Mouse (Mus musculus): ENCODE measurements at regions not wholly inside any gene's neighbourhood (a gene's known extent, or its start where the extent isn't known, plus 50 kb on each side); places are given as distances from the start of the nearest gene placed in this dataset.

DNA sequence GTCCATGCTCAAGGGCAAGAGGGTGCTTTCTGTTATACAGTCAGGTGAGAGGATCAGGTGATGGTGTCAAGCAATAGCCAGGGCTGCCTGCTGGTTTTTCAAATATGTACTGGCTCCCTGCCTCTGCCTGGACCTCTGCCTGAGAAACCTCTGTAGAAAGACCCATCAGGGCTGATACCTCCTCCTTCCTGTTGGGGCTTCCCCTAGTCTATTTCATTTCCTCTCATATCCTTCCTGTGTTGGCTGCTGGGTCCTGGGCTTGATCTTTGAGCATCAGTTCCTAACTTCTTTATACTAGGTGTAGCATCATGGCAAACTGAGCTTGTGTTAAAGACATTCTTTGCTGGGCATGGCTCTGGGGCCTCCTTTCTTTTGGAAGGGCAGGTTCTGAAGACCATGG lies 89.5 kb downstream of the Tmem38b start:
- H3K4me1 ChIP-seq = no peaks in the 10 kb centered on the region
- H3K4me3 ChIP-seq = no peak overlapping the region
- H3K4me2 ChIP-seq (replicated peaks) = no peak overlapping the region
- H3K9me3 ChIP-seq = no peaks in the 10 kb centered on the region
- H3K27me3 ChIP-seq = no peaks in the 10 kb centered on the region
- no peak overlapping the region for H3K9ac ChIP-seq
- H3K36me3 ChIP-seq = no peaks in the 10 kb centered on the region
- ATAC-seq (ENCODE audit: low FRiP score, low read depth) = no peak
- H3K27ac ChIP-seq = no peak overlapping the region

DNA sequence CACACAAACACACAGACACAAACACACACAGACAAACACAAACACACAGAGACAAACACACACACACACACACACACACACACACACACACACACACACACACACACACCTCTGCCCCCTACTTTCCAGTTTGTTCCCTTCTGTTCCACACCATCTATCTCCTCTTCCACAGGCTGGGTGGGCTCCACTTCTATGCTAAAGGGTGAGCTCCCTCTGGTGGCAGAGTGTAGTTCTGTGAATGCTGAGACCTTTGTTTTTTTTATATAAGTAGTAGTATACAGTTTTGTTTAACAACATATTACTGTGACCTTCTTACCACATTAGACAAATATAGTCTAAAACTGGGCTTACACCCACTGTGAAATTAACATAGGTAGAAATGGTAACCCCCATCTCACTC lies 93.3 kb downstream of the Tmem38b start:
- no peaks in the 10 kb centered on the region for H3K36me3 ChIP-seq
- ATAC-seq (ENCODE audit: low FRiP score, low read depth) = no peak

DNA sequence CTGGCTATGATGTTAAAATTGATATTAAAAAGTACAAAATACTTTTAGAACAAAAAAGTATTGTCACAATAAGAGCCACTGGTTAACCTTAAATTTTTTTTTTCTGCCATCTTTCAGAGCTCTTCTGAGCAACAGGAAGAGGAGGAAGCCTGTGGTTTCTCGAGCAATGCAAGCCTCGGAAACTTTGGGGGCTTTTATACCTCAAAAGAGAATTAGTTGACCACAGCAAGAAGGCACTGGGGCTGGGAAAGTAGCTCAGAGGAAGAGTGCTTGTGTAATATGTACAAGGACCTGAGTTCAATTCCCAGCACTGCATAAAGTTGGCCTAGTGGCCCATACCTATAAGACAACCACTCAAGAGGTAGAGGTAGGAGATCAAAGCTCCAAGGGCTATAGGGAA lies 94.7 kb downstream of the Tmem38b start:
- ATAC-seq (ENCODE audit: low FRiP score, low read depth) = no peak
- Histone ChIP-seq H3K4me1 (no peaks in the 10 kb centered on the region), H3K4me2 (replicated peaks) (no peak overlapping the region), H3K9ac (no peak overlapping the region), H3K4me3 (no peak overlapping the region), H3K27ac (no peak overlapping the region), H3K36me3 (no peaks in the 10 kb centered on the region), H3K27me3 (no peaks in the 10 kb centered on the region), H3K9me3 (no peaks in the 10 kb centered on the region)
- WGBS = 57% methylated on average over 2 of the region's 2 CpGs

More for the DNA sequence above, 93.3 kb downstream of the Tmem38b start:
- Histone ChIP-seq H3K27me3 (no peaks in the 10 kb centered on the region), H3K27ac (no peak overlapping the region), H3K4me1 (no peaks in the 10 kb centered on the region), H3K9me3 (no peaks in the 10 kb centered on the region), H3K4me3 (no peak overlapping the region), H3K9ac (no peak overlapping the region), H3K4me2 (replicated peaks) (no peak overlapping the region)

DNA sequence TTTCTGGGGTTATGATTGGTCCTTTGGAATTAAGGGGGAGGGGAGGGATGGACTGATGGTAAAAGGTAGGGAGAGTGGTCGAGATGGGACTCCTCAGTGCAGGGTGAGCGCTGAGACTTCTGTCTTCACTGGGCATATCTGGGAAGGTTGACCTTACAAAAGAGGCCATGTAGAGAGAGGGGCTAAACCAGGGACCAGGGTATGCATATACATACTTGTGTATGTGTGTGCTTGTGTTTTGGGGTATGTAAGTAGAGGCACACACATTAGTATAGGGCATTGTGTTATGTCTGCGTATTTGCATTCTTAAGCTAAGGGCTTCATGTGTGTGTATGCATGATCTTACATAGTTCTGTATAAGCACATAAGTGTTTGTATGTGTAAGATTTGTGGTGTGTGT lies 105.2 kb downstream of the Tmem38b start:
- ATAC-seq (ENCODE audit: low FRiP score, low read depth) = 0 out of 2 replicates have a peak, but pooled peaks have one; percentile 11
- Histone ChIP-seq H3K27me3 (no peaks in the 10 kb centered on the region; the same call in 1 of the 2 replicates), H3K27ac (no peak overlapping the region), H3K9ac (no peak overlapping the region), H3K9me3 (no peaks in the 10 kb centered on the region), H3K36me3 (no peaks in the 10 kb centered on the region), H3K4me1 (peaks cover 9% of the 10 kb centered on the region), H3K4me3 (no peak overlapping the region), H3K4me2 (replicated peaks) (no peak overlapping the region)
- 90% methylated on average over 3 of the region's 3 CpGs for WGBS

DNA sequence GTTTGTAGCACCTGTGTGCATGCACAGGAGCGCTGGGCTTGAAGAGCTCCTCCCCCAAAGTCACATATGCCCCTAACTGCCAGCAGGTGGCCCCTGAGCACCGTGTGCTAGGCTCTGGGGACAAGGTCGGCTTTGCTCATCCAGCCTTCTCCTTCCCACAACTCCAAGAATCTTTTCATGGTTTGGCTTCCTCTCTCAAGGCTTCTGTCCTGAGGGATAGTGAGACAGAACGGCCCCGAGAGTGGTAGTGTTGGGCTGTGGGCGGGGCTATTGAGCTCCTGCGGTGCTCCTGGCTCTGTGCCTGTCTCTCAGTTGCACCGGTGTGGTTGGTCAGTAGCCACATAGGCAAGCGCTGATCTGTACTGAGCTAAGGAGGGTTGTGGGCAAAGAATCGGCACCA lies 105.7 kb downstream of the Tmem38b start:
- Histone ChIP-seq H3K9me3 (no peaks in the 10 kb centered on the region), H3K4me3 (peak overlapping the region; percentile 34), H3K36me3 (no peaks in the 10 kb centered on the region), H3K4me2 (replicated peaks) (peak overlapping the region; percentile 60), H3K27ac (no peak overlapping the region), H3K4me1 (peaks cover 6% of the 10 kb centered on the region), H3K27me3 (no peaks in the 10 kb centered on the region; the same call in 1 of the 2 replicates), H3K9ac (peak overlapping the region; percentile 59; the same call in 1 of the 2 replicates)
- 13% methylated on average over 10 of the region's 10 CpGs for WGBS
- ATAC-seq (ENCODE audit: low FRiP score, low read depth) = peak; percentile 61

DNA sequence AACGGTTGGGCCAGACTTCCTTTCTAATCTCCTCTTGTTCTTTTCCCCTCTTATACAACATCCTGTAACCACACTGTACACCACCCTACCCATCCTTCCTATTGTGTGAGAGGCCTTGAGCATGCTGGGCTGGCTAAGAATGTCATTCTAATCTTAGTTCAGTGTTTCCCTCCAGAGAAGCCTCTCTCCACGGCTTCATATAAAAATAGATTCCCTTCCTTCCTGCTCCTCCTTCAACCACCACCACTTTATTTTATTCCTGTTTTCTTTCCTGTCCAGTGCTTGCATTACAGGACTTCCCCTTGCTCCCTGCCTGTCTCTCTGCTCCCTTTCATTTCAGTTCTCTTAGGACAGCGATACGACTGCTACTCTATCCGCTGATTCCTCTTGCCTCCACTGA lies 109.5 kb downstream of the Tmem38b start:
- Histone ChIP-seq H3K27me3 (no peaks in the 10 kb centered on the region), H3K9ac (no peak overlapping the region), H3K4me3 (no peak overlapping the region), H3K36me3 (no peaks in the 10 kb centered on the region), H3K9me3 (no peaks in the 10 kb centered on the region), H3K4me2 (replicated peaks) (no peak overlapping the region), H3K27ac (no peak overlapping the region), H3K4me1 (peaks cover 6% of the 10 kb centered on the region)
- WGBS = 71% methylated on average over 5 of the region's 5 CpGs
- ATAC-seq (ENCODE audit: low FRiP score, low read depth) = no peak

DNA sequence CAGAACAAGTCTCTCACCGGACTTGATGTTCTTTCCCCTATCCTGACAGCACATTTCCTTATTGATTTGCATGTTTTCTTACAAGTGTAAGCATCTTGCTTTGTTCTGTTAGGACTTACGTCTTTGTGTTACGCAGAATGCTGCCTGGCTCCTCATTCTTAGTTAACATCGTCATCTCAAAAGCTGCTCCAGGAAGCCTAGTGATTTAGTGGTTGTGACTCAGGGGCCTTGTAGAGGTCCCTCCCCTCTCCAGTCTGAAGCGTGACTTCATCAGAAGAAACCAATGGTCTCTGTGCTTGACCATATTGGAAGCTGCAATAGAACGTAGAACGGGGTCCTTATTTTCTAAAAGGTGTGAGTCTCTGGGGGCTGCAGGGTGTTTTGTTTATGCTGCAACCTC lies 122.9 kb downstream of the Tmem38b start:
- no peak for ATAC-seq (ENCODE audit: low FRiP score, low read depth)
- no peak overlapping the region for H3K27ac ChIP-seq
- H3K36me3 ChIP-seq = no peaks in the 10 kb centered on the region
- no peak overlapping the region for H3K4me3 ChIP-seq
- 84% methylated on average over 7 of the region's 7 CpGs for WGBS
- H3K4me1 ChIP-seq = peaks cover 12% of the 10 kb centered on the region
- no peaks in the 10 kb centered on the region for H3K9me3 ChIP-seq
- H3K4me2 ChIP-seq (replicated peaks) = no peak overlapping the region
- no peaks in the 10 kb centered on the region for H3K27me3 ChIP-seq
- H3K9ac ChIP-seq = no peak overlapping the region

DNA sequence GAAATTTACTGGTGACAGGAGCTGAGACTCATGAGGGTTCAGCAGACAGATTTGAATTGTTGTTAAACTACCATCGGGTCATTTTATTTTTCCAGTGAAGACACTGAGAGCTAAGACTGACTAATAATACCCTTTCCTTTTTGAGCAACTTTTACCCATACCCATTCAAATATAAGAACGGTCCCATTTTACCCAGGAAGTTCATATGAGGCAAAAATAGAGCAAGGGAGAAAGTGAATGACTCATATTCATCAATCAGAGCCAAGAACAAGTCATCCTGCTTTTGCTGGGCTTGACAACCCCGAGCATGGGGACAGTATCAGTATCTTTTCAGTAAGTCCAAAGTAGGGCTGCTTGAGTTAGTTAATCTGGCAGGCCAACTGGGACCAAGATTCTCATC lies 123.3 kb downstream of the Tmem38b start:
- Histone ChIP-seq H3K4me3 (no peak overlapping the region), H3K27ac (no peak overlapping the region), H3K9ac (no peak overlapping the region), H3K4me2 (replicated peaks) (no peak overlapping the region), H3K27me3 (no peaks in the 10 kb centered on the region), H3K36me3 (no peaks in the 10 kb centered on the region), H3K9me3 (no peaks in the 10 kb centered on the region), H3K4me1 (peaks cover 12% of the 10 kb centered on the region)
- 89% methylated on average over 3 of the region's 3 CpGs for WGBS
- no peak for ATAC-seq (ENCODE audit: low FRiP score, low read depth)

DNA sequence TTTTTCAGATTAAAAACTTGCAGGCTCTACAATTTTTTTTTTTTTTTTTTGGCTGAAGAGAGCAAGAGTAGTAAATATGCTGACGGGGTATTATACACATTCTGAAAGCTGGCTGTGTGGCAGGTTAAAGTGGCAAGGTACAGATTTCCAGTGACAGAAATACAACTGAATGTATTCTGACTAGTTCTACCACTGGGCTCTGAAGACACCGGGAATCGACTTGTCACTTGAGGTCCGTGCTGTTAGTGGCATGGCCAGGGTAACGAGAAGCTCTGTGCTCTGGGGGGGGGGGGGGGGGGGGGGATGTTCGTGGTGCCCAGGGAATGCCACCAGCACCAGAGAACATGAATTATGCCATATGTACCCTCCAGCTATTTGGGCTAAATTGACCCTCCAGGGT lies 124.7 kb downstream of the Tmem38b start:
- Histone ChIP-seq H3K36me3 (no peaks in the 10 kb centered on the region), H3K9ac (no peak overlapping the region), H3K27me3 (no peaks in the 10 kb centered on the region), H3K27ac (no peak overlapping the region), H3K9me3 (no peaks in the 10 kb centered on the region), H3K4me2 (replicated peaks) (no peak overlapping the region), H3K4me1 (peaks cover 12% of the 10 kb centered on the region), H3K4me3 (no peak overlapping the region)
- WGBS = 72% methylated on average over 6 of the region's 6 CpGs
- ATAC-seq (ENCODE audit: low FRiP score, low read depth) = no peak

DNA sequence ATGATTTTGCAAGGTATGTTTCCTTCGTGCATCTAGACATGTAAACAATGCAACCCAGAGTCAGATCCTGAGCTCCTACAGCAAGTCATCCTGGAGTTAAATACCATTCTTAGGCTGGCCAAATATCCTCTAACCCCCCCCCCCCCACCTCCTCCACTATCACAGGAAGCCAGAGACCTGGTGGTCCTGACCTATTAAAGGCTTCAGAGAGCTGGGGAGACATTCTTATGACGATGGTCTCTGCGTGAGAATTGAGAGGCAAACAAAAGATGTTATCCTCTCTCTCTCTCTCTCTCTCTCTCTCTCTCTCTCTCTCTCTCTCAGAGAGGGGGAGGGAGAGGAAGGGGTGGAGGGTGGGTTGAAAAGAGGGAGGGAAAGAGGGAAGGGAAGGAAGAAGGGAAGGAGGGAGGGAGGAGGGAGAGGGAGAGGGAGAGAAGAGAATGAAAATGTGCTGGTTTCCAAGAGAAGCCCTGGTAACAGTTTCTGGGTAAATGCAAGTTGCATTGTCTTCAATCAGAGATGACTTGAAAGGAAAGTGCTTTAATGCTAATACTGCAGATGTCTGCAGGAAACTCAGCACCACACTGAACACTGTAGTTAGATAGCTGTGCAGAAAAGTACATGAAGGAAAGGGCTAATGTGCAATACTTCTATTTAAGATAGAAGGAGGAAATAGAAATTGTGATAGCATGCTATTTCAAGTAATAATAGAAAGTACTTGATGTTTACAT lies 125.3 kb downstream of the Tmem38b start:
- WGBS = 31% methylated on average over 3 of the region's 3 CpGs
- no peaks in the 10 kb centered on the region for H3K27me3 ChIP-seq

DNA sequence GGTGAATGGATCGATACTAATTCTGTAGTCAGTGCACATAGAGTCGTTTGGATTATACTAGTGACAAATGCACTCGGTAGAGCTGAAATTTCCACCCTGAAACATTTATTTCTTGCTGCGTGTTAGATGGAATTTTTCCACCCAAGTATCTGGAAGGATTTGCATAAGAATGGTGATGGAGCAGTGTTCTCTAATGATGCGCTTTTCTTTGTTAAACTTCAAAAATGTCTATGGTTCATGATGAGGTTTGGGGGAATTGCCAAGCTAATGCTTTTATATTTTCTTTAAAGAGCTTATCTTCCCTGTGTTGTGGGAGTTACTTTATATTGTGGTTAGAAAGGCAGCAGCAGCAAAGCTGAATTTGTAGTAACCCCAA lies 125.9 kb downstream of the Tmem38b start:
- H3K27ac ChIP-seq = no peak overlapping the region
- H3K36me3 ChIP-seq = no peaks in the 10 kb centered on the region
- ATAC-seq (ENCODE audit: low FRiP score, low read depth) = no peak
- no peak overlapping the region for H3K4me2 ChIP-seq (replicated peaks)
- no peak overlapping the region for H3K9ac ChIP-seq
- H3K27me3 ChIP-seq = no peaks in the 10 kb centered on the region
- H3K4me1 ChIP-seq = peaks cover 12% of the 10 kb centered on the region
- no peaks in the 10 kb centered on the region for H3K9me3 ChIP-seq
- no peak overlapping the region for H3K4me3 ChIP-seq
- 80% methylated on average over 5 of the region's 5 CpGs for WGBS

More for the DNA sequence above, 125.3 kb downstream of the Tmem38b start:
- Histone ChIP-seq H3K4me1 (peaks cover 12% of the 10 kb centered on the region), H3K27ac (no peak overlapping the region), H3K9ac (no peak overlapping the region), H3K4me3 (no peak overlapping the region), H3K36me3 (no peaks in the 10 kb centered on the region), H3K4me2 (replicated peaks) (no peak overlapping the region), H3K9me3 (no peaks in the 10 kb centered on the region)
- no peak for ATAC-seq (ENCODE audit: low FRiP score, low read depth)

DNA sequence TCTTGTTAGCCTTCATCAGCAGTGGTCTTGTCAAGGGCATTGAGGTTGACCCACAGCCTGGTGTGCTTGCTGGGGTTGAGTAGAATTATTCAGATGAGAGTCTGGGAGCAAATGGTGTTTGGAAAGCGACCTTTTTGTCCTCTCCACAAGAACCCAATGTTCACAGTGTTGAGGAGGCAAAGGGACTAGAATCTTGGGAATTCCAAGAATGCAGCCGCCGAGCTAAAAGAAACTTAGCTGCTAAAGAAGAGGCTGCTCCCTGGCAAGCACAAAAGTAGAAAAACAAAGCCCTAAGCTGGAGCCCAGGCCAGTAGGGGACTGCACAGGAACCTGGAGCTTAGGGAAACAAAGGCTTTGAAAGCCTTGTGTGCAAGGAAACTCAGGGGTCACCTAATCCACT lies 126.4 kb downstream of the Tmem38b start:
- WGBS = 14% methylated on average over 3 of the region's 3 CpGs
- Histone ChIP-seq H3K4me3 (no peak overlapping the region), H3K4me1 (peaks cover 12% of the 10 kb centered on the region), H3K36me3 (no peaks in the 10 kb centered on the region), H3K27me3 (no peaks in the 10 kb centered on the region), H3K4me2 (replicated peaks) (no peak overlapping the region), H3K9me3 (no peaks in the 10 kb centered on the region), H3K9ac (no peak overlapping the region), H3K27ac (no peak overlapping the region)
- ATAC-seq (ENCODE audit: low FRiP score, low read depth) = no peak

DNA sequence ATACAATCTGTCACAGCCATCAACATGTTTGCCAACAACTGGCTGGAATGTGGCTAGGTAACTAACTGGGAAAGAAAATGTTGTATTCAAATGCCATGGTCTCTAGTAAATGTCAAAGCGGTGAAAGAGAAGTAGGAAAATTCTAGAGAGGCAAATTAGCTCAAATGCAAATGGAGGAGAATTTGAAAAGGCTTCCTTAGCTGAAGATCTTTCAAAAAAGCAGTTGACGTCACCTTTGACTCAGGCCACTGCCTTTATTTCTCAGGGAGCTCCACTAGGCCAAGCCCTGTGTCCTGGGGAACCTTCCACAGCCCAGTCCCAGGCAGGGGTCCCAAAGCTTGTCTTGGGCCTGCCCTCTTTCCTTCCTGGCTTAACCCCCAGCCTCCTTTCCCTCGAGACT lies 136.6 kb downstream of the Tmem38b start:
- no peak overlapping the region for H3K27ac ChIP-seq
- no peaks in the 10 kb centered on the region for H3K4me1 ChIP-seq
- WGBS = 57% methylated on average over 3 of the region's 3 CpGs
- no peak overlapping the region for H3K9ac ChIP-seq
- no peak overlapping the region for H3K4me3 ChIP-seq
- 0 out of 2 replicates have a peak, but pooled peaks cover 3% of the 10 kb centered on the region for H3K9me3 ChIP-seq
- no peak for ATAC-seq (ENCODE audit: low FRiP score, low read depth)
- no peaks in the 10 kb centered on the region for H3K27me3 ChIP-seq
- no peak overlapping the region for H3K4me2 ChIP-seq (replicated peaks)
- H3K36me3 ChIP-seq = no peaks in the 10 kb centered on the region
